Mouse (Mus musculus) stomach, embryonic 15.5 days (tissue): ENCODE data around the gene Rbm47. TPM values are rescaled to one million over a fixed set of nuclear protein-coding genes. Genes with fewer than 3 reads are reported as not detected.

Experiments
- ATAC-seq: fragments of 200-750 bp; cut with Nextera tagmentation; 2 replicates; pipeline ENCODE4 v1.8.0; 2017; ENCODE audit warnings: low read depth, moderate number of reproducible peaks, moderate TSS enrichment; ENCODE audit not compliant: insufficient read depth, low FRiP score
- H3K27ac ChIP-seq: fragments of 300-500 bp; sonication (generic); 2 replicates; pipeline ENCODE4 v1.5.1; 2015; ENCODE audit warnings: mild to moderate bottlenecking, inconsistent platforms
- H3K27me3 ChIP-seq: fragments of 300-500 bp; sonication (generic); replicated peaks from 2 replicates; pipeline ENCODE4 v1.6.1; 2015; ENCODE audit warnings: inconsistent platforms
- H3K36me3 ChIP-seq: fragments of 300-500 bp; sonication (generic); 2 replicates; pipeline ENCODE4 v1.6.1; 2015; ENCODE audit warnings: inconsistent platforms
- H3K4me1 ChIP-seq: fragments of 300-500 bp; sonication (generic); 2 replicates; pipeline ENCODE4 v1.6.1; 2015; ENCODE audit warnings: inconsistent platforms
- H3K4me2 ChIP-seq: fragments of 300-500 bp; sonication (generic); 2 replicates; pipeline ENCODE4 v1.6.1; 2015; ENCODE audit warnings: mild to moderate bottlenecking, inconsistent platforms
- H3K4me3 ChIP-seq: fragments of 300-500 bp; sonication (generic); replicated peaks from 2 replicates; pipeline ENCODE4 v1.5.1; 2015; ENCODE audit warnings: inconsistent platforms
- H3K9ac ChIP-seq: fragments of 300-500 bp; sonication (generic); 2 replicates; pipeline ENCODE4 v1.6.1; 2015; ENCODE audit warnings: inconsistent platforms
- H3K9me3 ChIP-seq: fragments of 300-500 bp; sonication (generic); 2 replicates; pipeline ENCODE4 v1.6.1; 2016; ENCODE audit warnings: inconsistent platforms
- WGBS: fragments of 180-500 bp; shearing (Covaris S2); methylation state at CpG from one replicate; pipeline ENCODE4 v1.1.7; 2015; 5-methylcytosine and 5-hydroxymethylcytosine counted together
- polyA plus RNA-seq: library from polyadenylated mRNA; unstranded; fragments of >200 nt; fragmentation: Nextera tagmentation; extraction: Ambion mirVana; gene quantifications from 2 replicates; pipeline ENCODE4 v1.2.1, GENCODE M21; 2015

Rbm47 gene
- polyA plus RNA-seq, 1 experiment from 2014 or later = 80.6 TPM

- Histone ChIP-seq H3K4me2 (no peak overlapping the region), H3K9me3 (no peaks in the 10 kb centered on the region), H3K27ac (no peak overlapping the region), H3K36me3 (no peaks in the 10 kb centered on the region), H3K4me3 (no peak overlapping the region), H3K27me3 (0 out of 2 replicates have a peak, but pooled peaks cover 3% of the 10 kb centered on the region), H3K9ac (no peak overlapping the region), H3K4me1 (peaks cover 4% of the 10 kb centered on the region)
- no peak for ATAC-seq
- 44% methylated on average over 5 of the region's 5 CpGs for WGBS
These were observed 19.4 kb downstream of the Rbm47 start for GRCm38 (mm10) chr5:66153486-66153885.

- 13% methylated on average over 37 of the region's 37 CpGs for WGBS
- peak overlapping the region; percentile 54 for H3K4me3 ChIP-seq
These were observed 21.4 kb downstream of the Rbm47 start for GRCm38 (mm10) chr5:66151301-66152188.

GRCm38 (mm10) chr5:66150706-66151300 is 22.1 kb downstream of the Rbm47 start:
- Histone ChIP-seq H3K27me3 (0 out of 2 replicates have a peak, but pooled peaks cover 3% of the 10 kb centered on the region), H3K36me3 (no peaks in the 10 kb centered on the region), H3K27ac (peak overlapping the region; percentile 98), H3K4me1 (peaks cover 7% of the 10 kb centered on the region), H3K4me3 (peak overlapping the region; percentile 54), H3K9ac (peak overlapping the region; percentile 50), H3K4me2 (peak overlapping the region; percentile 85), H3K9me3 (no peaks in the 10 kb centered on the region)
- ATAC-seq = peak; percentile 85
- WGBS = under 1% methylated on average over 43 of the region's 43 CpGs

More at GRCm38 (mm10) chr5:66151301-66152188, 21.4 kb downstream of the Rbm47 start:
- H3K36me3 ChIP-seq = no peaks in the 10 kb centered on the region
- ATAC-seq = peak; percentile 71; the same call in 1 of the 2 replicates
- peak overlapping the region; percentile 85 for H3K4me2 ChIP-seq
- peaks cover 7% of the 10 kb centered on the region for H3K4me1 ChIP-seq
- H3K27me3 ChIP-seq = 0 out of 2 replicates have a peak, but pooled peaks cover 3% of the 10 kb centered on the region
- peak overlapping the region; percentile 45 for H3K9ac ChIP-seq
- H3K27ac ChIP-seq = peak overlapping the region; percentile 98
- H3K9me3 ChIP-seq = no peaks in the 10 kb centered on the region

GRCm38 (mm10) chr5:66150106-66150705 is 22.7 kb downstream of the Rbm47 start:
- WGBS = 2% methylated on average over 18 of the region's 18 CpGs

DNA sequence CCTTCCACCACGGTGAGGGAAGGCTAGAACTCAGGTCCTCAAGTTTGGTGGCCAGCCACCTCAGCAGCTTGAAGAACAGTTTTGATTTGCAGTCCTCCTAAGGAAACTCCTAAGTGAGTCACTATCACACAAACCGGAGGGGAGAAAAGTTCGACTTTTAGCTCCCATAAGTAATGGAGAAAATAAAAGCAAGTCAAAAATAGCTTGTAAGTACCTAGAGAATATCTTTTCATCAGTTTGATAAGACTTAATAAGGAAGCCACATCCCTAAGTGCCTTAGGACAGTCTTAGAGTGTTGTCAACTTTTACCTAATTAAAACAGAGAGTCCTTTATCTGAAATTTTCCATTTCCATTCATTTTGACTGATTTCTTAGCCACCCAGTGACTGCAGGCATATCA is 23.3 kb downstream of the Rbm47 start:
- Histone ChIP-seq H3K27me3 (0 out of 2 replicates have a peak, but pooled peaks cover 3% of the 10 kb centered on the region), H3K9ac (no peak overlapping the region), H3K4me2 (peak overlapping the region; percentile 85), H3K36me3 (no peaks in the 10 kb centered on the region), H3K27ac (no peak overlapping the region), H3K9me3 (no peaks in the 10 kb centered on the region), H3K4me3 (peak overlapping the region; percentile 54), H3K4me1 (peaks cover 7% of the 10 kb centered on the region)
- WGBS = 36% methylated on average over 3 of the region's 3 CpGs
- no peak for ATAC-seq

More at GRCm38 (mm10) chr5:66150106-66150705, 22.7 kb downstream of the Rbm47 start:
- Histone ChIP-seq H3K9me3 (no peaks in the 10 kb centered on the region), H3K4me1 (peaks cover 7% of the 10 kb centered on the region), H3K27me3 (0 out of 2 replicates have a peak, but pooled peaks cover 3% of the 10 kb centered on the region), H3K27ac (peak overlapping the region; percentile 98), H3K36me3 (no peaks in the 10 kb centered on the region), H3K9ac (peak overlapping the region; percentile 50; the same call in 1 of the 2 replicates), H3K4me2 (peak overlapping the region; percentile 85), H3K4me3 (peak overlapping the region; percentile 54)
- ATAC-seq = no peak

GRCm38 (mm10) chr5:66149111-66149510 is 23.8 kb downstream of the Rbm47 start:
- no peak for ATAC-seq
- no peak overlapping the region for H3K27ac ChIP-seq
- 0 out of 2 replicates have a peak, but pooled peaks cover 3% of the 10 kb centered on the region for H3K27me3 ChIP-seq
- H3K9ac ChIP-seq = no peak overlapping the region
- H3K9me3 ChIP-seq = no peaks in the 10 kb centered on the region
- H3K4me3 ChIP-seq = peak overlapping the region; percentile 17; the same call in 1 of the 2 replicates
- peaks cover 7% of the 10 kb centered on the region for H3K4me1 ChIP-seq
- peak overlapping the region; percentile 85 for H3K4me2 ChIP-seq
- no peaks in the 10 kb centered on the region for H3K36me3 ChIP-seq
- WGBS = 74% methylated on average over 2 of the region's 2 CpGs

GRCm38 (mm10) chr5:66147313-66147712 is 25.6 kb downstream of the Rbm47 start:
- ATAC-seq = no peak
- H3K9ac ChIP-seq = no peak overlapping the region
- H3K27ac ChIP-seq = no peak overlapping the region
- H3K27me3 ChIP-seq = 0 out of 2 replicates have a peak, but pooled peaks cover 3% of the 10 kb centered on the region
- no peaks in the 10 kb centered on the region for H3K9me3 ChIP-seq
- H3K36me3 ChIP-seq = no peaks in the 10 kb centered on the region
- H3K4me2 ChIP-seq = no peak overlapping the region
- peaks cover 7% of the 10 kb centered on the region for H3K4me1 ChIP-seq
- WGBS = 94% methylated on average over 3 of the region's 3 CpGs
- H3K4me3 ChIP-seq = no peak overlapping the region

DNA sequence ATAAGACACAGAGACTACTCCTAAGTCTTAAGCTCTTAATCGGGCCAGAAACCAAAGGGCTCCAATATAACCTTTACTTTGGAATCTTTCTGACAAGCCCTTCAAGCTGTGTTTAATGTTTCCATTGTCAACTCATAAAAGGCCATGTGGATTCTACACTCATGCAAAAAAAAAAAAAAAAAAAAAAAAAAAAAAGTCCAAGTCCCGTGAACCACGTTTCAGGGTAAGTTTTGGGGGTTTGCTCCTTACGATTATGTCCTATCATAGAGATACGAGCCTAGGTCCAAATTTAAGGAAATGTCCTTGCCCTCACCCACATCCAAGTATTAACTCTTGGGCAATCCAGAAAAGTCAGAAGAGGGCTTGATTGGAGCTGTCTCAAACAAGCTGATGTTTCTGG is 27.3 kb downstream of the Rbm47 start:
- Histone ChIP-seq H3K4me2 (no peak overlapping the region), H3K27me3 (no peaks in the 10 kb centered on the region), H3K27ac (no peak overlapping the region), H3K4me3 (no peak overlapping the region), H3K36me3 (no peaks in the 10 kb centered on the region), H3K4me1 (0 out of 2 replicates have a peak, but pooled peaks cover 2% of the 10 kb centered on the region), H3K9me3 (no peaks in the 10 kb centered on the region), H3K9ac (no peak overlapping the region)
- WGBS = 75% methylated on average over 5 of the region's 5 CpGs
- no peak for ATAC-seq

GRCm38 (mm10) chr5:66143093-66144032 is 29.6 kb downstream of the Rbm47 start:
- WGBS = 77% methylated on average over 14 of the region's 14 CpGs
- no peak overlapping the region for H3K4me3 ChIP-seq
- no peak overlapping the region for H3K4me2 ChIP-seq
- no peak overlapping the region for H3K27ac ChIP-seq
- 0 out of 2 replicates have a peak, but pooled peaks cover 2% of the 10 kb centered on the region for H3K4me1 ChIP-seq
- no peaks in the 10 kb centered on the region for H3K27me3 ChIP-seq
- H3K36me3 ChIP-seq = no peaks in the 10 kb centered on the region
- no peaks in the 10 kb centered on the region for H3K9me3 ChIP-seq
- ATAC-seq = no peak
- H3K9ac ChIP-seq = no peak overlapping the region

- Histone ChIP-seq H3K4me1 (no peaks in the 10 kb centered on the region), H3K4me2 (no peak overlapping the region), H3K9ac (no peak overlapping the region), H3K36me3 (no peaks in the 10 kb centered on the region), H3K9me3 (no peaks in the 10 kb centered on the region), H3K27me3 (no peaks in the 10 kb centered on the region), H3K4me3 (no peak overlapping the region), H3K27ac (no peak overlapping the region)
- no peak; the same call in 1 of the 2 replicates for ATAC-seq
- 86% methylated on average over 4 of the region's 4 CpGs for WGBS
These were observed 31.4 kb downstream of the Rbm47 start for GRCm38 (mm10) chr5:66141474-66141873.
